Mouse (Mus musculus) brain, adult 2 months (tissue): ENCODE results near the gene Gtsf1l.
"Not testable (repeated sequence)": the region's sequence is repeated elsewhere in the genome, so short reads cannot be mapped to it uniquely, and the experiment has no call there.

Experiments
- DNase-seq: peaks from one replicate; pipeline ENCODE4 v3.0.0; 2011; ENCODE audit warnings: low read depth, low spot score

The Gtsf1l gene

DNA sequence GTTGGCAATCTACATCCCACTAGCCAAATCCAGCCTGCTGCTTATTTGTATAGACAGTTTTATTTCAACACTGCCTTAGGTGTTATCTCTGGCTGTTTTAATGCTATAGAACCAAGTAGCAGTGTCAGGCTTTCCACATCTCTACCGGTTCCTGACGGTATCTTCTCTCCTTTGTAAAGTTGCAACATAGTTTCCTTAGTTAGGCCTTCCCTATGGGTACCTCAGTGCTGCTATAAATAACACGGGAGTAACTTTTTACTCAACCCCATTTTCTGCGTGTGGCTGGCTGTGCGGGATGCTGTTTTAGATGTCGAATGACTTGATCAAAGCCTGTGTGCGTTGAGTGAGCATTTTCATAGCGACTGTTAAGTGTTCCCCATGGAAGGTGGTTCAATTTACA is 1.1 kb downstream of the Gtsf1l start:
- DNase-seq, result no peak

DNA sequence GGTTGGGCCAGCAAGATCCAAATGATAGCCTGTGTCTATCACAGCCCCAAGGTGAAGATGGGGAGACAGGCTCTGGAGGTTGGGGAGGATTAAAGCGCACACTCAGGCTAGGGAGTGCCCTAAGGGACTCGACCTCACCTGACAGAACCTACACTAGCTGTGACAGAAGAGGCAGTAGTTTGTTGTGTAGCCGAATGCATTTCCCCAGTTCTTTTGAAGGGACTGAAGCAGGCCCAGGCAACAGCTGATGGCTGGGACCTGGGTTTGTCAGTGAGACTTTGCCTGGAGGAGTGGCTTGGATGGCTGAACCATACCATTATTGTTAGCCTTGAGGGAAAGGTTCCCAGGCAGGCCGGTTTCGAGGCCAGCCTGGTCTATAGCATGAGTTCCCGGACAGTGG is 2.6 kb downstream of the Gtsf1l start:
- DNase-seq, result no peak

DNA sequence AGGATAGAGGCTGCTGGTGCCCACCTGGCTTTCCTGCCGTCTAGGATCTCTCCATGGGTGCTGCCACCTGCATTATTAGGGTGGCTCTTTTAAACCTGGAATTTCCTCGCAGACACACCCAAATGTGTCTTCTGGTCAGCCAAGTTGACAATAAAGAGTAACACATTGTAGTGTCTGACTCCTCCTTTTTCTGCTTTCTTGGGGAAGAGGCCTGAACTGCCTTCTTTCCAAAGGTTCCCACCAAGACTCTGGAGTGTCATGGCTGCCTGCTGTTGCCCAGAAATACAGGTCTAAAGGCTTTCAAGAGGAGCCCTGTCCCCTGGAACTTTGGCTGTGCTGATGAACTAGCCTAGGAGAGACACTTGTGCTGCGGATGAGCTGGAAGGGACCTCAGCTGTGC is 3.1 kb downstream of the Gtsf1l start:
- no peak for DNase-seq

DNA sequence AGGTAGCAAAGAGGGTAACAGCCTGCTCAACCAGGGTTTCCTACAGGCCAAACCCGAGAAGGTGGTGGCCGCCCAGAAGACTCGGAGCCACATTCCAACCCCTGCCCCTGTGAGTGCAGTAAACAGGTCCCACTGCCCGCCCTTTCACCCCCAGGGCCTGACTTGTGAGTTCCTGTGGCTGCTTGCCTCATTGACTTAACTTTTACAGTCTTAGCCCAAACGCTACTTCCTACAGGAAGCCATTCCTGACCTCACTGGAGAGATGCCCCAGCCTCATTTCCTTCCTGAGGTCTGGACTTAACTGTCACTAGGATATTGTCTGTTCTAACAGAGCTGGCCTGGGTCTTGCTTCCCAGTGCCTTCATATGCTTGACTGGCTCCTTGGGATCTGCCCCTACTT is 5.1 kb downstream of the Gtsf1l start:
- no peak for DNase-seq

DNA sequence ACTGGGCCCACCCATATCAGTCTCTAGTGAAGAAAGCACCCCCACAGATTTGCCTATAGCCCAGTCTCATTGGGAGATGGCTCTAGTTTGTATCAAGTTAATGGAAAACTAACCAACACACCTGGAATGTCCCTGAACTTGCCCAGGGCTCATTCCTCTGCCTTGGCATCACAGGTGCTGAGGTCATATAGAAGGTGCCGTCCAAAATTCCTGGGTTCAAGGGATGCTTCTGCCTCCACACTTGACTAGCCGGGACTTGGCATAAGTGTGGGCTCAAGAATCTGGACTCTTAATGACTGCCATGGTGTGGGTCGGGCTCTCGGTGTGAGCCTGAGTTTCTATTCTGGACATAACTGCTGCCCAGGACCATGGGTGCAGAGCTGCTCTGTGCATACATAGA is 8.6 kb downstream of the Gtsf1l start:
- no peak for DNase-seq

DNA sequence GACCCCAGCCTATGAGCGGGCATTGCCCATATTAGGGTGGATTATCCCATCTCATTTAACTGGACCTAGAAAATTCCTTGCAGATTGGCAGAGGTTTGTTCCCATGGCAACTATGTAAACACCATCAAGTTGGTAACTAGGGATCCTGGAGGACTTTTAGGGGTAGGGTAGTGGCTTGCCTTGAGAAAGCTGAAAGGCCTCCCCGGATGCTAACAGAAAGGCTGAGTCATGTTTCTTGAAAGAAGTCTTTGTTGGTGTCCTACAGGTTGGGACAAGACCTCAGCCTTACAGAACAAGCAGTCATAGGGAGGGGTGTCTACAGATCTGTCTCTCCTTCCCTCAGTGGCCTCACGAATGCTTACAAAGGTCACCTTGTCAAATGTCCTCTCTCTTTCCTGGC is 12.4 kb downstream of the Gtsf1l start:
- DNase-seq, result no peak

DNA sequence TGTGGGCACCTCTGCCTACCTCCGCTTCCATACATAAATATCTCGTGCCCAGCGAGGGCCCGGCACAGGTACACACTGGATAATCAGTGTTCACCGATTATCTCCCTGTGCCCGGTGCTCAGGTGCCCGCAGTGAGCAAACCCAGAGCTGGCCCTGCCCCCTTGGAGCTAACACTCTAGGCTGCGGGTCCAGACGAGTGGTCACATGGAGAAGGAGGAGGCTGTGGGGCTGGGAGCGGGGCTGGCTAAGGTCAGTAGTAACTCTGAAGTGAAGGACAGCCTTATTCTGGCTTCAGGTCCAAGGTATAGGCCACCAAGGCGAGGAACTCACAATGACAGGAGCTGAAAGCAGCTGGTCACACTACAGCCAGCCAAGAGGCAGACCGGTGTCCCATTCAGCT is 12.8 kb downstream of the Gtsf1l start:
- DNase-seq, result no peak

DNA sequence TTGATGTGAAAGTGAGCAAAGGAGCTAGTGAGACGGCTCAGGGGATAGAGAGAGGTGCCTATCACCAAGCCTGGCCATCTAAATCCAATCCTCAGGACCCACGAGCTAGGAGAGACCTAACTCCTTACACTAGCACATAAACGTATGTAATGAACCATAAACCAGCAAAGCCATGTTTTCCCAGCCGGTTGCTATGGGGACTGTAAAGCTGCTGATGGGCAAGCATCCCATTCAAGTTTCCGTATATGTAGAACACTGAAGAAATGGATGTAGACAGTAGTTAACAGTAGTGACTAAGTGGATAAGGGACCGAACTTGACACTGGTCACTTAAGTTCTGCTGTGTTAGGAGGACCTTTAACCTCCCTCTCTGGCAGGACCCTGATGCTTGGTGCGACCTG is 13.6 kb downstream of the Gtsf1l start:
- peak; percentile 23 for DNase-seq

DNA sequence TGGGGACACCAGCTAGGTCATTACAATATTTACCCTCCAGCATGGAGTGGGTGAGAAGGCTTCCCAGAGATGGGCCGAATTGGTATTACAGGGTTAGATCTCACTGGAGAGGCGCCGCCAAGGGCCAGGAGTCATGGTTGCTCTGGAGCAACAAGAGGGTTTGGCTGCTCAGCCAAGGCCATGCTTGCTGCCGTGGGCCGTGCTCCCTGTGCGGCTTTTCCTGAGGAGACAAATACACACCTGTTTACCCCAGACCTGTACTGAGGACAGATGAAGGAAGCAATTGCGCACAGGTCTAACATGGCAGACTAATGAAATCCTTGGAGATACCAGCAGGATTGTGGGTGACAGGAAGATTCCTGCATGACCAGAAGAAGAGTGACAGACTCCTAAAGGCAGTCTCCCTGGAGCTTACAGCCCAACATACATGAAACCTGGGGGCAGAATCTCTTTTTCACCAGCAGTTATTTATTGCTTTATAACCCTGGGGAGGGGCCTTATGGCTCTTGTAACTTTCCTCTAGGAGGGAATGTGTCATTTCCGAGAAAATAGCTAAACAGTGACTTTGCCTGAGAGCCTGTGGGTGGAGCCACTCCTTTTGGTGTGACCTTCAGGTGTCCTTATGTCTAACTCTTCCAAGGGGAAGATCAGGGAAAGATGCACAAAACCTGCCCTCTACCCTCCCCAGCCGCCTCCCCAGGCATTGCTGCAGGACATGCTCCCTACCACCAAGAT is 14.5 kb downstream of the Gtsf1l start:
- no peak for DNase-seq

DNA sequence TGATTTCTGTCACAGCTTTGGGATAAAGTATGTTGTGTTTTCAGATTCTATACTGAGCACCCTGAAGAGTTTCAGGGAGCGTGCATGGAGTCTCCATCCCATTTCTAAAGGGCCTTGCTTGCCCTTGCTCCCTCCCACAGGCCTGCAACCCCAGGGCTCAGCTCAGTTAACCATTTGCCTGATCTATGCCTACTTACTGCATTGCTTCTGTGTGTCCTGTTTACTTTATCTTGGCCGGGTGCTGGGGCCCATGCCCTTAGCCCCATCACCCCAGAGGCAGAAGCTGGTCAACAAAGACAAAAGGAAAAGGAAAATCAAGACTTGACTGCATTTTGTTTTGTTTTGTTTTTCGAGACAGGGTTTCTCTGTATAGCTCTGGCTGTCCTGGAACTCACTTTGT is 16.1 kb downstream of the Gtsf1l start:
- no peak for DNase-seq

DNA sequence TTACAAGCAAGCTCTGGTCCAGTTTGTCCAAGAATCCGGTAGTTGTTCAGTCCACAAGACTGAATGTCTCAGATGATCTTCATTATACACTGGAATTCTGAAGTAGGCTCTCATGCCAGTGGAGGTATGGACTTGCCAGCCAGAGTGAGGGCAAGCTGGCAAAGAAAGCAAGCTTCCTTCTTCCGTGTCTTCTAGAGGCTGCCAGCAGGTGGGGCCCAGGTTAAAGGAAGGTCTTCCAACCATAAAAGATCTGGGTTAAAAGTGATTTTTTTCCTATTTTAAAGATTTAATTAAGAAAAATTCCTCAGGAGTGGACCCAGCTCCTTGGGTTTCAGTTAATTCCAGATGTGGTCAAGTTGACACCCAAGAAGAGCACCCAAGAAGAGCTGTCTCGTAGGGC is 17.4 kb downstream of the Gtsf1l start:
- DNase-seq, result peak; percentile 13

DNA sequence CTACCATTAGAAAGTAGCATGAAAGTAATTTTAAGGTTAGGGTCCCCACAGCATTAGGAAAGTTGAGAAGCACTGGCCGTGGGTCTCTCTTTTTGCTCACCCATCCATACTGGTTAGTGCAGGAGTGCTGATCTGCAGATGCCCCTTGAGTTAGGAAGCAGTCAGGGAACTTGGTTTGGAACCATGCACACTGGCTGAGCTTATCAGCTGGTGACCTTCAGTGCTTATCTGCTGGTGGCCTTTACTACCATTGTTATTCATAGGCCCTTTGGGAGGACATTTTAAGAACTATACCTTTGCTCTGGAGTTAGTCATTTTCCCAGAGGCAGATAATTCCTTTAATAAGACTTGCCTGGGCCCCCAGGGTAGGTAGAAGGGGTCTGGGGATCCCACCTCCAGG is 20.4 kb downstream of the Gtsf1l start:
- no peak for DNase-seq

DNA sequence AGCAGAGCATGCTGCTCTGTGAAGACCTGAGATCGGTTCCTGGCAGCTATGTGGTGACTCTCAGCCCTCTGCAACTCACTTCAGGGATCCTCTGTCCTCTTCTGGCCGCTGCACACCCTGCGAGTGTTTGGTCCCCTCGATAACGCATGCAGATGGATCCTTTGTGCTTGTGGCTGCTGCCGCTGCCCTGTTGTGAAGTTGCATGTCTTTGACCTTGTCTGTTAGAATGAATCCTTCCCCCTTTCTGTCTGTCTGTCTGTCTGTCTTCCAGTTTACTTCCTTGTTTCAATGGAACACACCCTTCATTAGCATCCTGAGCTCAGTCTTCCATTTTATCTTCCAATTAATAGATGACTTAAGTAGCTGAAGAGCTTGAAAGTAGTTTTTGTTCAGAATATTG is 21.3 kb downstream of the Gtsf1l start:
- DNase-seq, result no peak

DNA sequence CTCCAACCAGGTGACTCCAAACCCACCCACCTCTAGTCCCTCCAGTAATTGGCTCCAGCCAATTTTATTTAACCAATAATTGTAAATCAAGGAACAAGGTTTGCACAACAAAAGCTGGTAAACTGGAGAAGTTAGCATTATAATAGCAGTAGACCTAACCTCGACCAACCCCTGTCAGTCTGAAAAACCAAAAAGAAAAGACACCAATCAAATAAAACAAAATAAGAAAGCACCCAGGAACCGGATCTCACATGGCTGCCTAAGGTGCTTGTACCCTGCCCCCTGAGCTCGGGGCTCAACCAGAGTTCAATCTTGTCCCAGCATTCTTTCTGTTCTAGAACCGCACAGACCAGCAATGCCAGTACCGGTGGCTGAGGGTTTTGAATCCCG is 25.5 kb downstream of the Gtsf1l start:
- DNase-seq, result no peak

DNA sequence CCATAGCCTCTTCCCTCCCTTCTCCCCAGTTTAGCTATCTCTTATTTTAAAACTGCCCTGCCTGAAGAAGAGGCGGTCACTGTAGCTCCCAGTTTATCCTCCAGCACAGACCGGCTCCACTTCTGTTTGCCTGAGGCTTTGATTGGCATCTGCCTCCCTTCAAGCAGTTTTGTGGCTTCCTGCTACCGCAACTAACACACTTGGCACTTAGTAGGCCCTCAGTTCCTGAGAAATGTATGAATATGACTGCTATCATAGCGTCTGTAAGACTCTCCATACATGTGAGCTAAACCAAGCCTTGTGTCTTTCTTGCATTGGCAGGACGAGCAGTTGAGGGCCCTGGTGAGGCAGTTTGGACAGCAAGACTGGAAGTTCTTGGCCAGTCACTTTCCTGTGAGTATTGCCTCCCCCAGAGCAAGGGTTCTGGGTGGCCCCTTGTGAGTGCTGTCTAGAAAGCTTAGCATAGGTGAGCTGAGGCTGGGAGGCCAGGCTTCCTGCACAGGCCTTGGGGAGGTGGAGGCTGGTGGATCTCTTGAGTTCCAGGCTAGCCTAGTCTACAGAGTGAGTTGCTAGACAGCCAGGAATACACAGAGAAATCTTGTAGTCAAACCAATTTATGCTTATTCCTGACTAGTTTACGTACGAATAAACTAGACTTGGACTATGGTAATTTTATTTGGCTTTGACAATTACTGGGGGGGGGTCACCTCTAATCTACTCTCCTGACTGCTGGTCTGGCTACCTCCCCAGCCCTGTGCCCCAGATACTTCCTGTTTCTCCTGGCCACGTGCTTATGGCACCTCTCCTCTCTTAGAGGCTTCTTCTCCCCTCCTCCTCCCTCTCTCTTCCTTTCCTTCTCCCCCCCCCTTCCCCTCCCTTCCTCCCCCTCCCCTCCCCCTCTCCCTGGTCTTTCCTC is 26.2 kb downstream of the Gtsf1l start:
- no peak for DNase-seq

DNA sequence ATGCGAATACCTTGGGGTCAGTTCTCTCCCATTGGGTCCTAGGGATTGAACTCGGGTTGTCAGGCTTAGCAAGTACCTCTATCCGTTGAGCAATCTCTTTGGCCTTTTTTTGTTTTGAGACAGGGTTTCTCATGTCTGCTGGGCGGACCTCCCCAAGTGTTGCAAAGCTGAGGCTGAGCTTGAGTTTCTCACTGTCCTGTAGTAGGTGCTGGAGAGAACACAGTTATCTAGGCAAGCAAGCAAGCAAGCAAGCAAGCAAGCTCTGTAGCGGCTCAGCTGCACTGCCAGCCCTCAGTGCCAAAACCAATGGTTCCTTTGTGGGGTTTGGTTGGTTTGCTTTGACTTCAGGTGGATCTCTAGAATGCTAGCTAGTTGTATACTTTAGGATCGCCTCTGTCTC is 27.0 kb downstream of the Gtsf1l start:
- no peak for DNase-seq

DNA sequence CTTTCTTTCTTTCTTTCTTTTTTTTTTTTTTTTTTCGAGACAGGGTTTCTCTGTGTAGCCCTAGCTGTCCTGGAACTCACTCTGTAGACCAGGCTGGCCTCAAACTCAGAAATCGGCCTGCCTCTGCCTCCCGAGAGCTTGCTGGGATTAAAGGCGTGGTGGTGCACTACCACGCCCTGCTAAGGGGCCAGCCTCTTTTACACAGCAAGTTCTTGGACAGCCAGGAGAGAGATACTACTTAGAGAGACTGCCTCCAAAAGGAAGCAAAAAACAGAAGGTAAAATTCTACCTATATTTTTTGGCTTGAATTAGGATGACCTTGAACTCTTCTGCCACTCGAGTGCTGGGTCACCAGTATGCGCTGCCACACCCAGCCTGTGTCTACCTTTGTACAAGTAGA is 28.7 kb downstream of the Gtsf1l start:
- not testable (repeated sequence) for DNase-seq

DNA sequence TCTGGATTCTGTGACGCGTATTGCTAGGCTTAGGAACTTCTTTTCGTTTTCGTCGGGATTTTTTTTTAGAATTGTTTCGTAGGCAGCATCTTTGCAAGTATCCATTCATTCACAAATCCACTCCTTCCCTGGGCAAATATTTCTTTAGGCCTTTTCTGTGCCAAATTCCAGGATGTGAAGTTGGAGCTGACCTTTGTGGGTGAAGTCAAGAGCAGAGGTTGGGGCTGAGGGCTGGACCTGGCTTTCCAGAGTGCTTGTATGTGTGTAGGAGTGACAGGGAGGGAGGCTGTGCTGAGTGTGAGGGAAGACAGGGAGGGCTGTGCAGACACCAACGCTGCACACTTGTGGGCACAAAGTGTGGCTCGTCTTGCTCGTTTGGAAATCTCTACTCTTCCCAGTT is 31.1 kb downstream of the Gtsf1l start:
- no peak for DNase-seq

DNA sequence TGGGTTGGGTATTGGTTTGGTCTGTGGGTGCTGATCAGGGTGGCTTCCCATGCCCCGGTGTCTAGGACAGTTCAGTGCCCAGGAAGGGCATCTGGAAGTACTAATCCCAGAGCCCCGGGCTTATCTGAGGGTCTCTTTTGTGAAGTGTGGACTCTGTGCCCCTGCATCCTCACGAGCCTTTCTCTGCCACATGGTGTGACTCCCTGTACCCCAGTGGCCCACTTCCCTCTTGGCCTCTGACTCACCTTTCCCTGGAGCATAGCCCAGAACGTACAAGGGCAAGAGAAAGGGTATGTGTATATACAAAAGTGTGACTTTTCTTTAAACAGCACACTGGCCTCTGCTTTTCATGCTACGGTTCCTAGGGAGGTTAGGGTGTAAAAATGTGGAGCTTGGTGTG is 31.9 kb downstream of the Gtsf1l start:
- DNase-seq, result no peak

DNA sequence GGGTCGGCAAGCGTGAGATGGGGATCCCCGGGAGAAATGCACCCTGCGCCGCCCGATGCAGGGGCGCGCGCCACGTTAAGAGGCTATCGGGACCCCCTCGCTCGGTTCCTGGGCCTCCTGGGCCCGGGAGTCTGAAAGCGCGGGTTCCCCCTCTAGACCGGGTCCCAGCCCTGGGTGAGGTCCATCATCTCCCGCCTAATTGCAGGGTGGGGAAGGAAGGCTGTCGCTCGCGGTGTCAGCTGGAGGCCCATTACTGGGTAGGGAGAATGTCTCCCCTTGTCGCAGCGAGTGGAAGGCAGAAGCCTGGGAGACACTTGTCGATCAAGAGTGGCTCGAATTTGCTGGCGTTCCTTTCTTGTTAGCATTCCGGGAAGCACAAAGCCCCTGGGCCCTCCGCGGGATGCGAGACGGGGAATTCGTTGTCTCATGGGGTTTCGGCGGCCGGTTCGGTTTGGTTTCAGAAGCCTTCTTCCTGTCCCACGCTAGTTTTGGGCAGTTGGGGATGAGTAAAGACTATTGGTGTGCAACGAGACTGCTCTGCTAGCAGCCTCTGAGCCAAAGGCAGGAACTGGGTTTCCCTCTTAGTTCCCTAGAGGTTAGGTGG is 32.7 kb downstream of the Gtsf1l start:
- DNase-seq, result no peak

DNA sequence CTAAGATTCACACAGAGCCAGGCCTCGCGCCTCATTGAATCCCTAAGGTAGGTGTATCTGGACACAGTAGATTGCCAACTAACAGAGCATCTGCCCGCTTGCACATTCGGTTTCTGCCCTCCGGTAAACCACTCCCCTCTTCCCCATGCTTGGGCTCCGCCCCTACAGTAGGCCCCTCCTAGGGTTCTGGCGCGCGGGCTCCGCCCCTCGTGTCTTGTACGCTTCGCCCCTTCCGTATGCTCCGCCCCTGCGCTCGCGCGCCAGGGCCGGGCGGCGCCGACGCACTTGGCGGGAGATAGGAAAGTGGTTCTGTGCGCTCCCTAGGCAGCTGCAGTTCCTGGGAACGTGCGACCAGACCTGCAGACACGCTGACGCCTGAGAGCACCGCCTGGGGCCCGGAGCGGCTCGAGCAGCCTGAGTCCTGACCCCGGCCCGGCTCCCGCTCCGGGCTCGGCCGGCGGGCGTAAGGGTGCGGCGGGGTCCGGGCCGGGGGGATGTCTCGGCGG is 33.3 kb downstream of the Gtsf1l start, which contains the start of gene Mybl2:
Gene Mybl2, plus strand, starts transcription at position 353 of the 506 bp plus-strand sequence.
- DNase-seq, result peak; percentile 91

DNA sequence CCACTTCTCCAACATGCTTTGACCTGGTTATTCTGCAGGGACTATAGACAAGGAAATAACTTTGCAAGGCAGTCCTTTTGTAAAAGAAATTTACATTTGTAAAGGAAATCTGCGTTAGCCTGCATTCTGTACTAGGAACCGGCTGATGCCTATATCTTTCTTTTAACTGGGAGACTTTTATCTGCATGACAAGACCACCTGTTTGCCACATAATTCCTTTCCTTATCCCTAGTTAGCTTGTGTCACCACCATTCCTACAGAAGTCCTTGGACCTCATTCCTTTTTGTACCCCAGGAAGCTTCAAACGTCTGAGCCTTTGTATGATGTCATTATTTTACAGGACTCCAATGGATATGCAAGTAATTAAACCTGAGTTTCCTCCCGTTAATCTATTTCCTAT is 34.8 kb downstream of the Gtsf1l start:
- DNase-seq, result no peak
